Mouse (Mus musculus): Measurements from ENCODE around the gene Sprn. TPM values are rescaled to one million over a fixed set of nuclear protein-coding genes. Genes with fewer than 3 reads are reported as not detected.
A peak's percentile ranks its signal among the peaks of the same experiment; 100 is the strongest.

The Sprn gene
- polyA plus RNA-seq, 1 experiment from 2014 or later = 0.10 TPM

- no peak overlapping the region for H3K9ac ChIP-seq (replicated peaks; ENCODE audit: low read depth)
- TF ChIP-seq EP300 (IDR thresholded peaks at IDR 0.05) = no peak
- TF ChIP-seq CTCF (IDR thresholded peaks at IDR 0.05) = no peak
- H3K4me3 ChIP-seq (ENCODE audit: low read depth, low read length) = no peak overlapping the region
- H3K36me3 ChIP-seq (ENCODE audit: insufficient read depth, low read length) = no peaks in the 10 kb centered on the region
- no peaks in the 10 kb centered on the region for H3K4me1 ChIP-seq (ENCODE audit: insufficient read depth, low read depth, low read length)
- no peak overlapping the region for H3K4me2 ChIP-seq (replicated peaks; ENCODE audit: low read depth, low read length)
- H3K27me3 ChIP-seq (replicated peaks; ENCODE audit: insufficient read depth, low read length) = no peaks in the 10 kb centered on the region
- no peak overlapping the region for H3K27ac ChIP-seq (ENCODE audit: low read length)
- H3K9me3 ChIP-seq (ENCODE audit: low read length) = no peaks in the 10 kb centered on the region
- WGBS = 59% methylated on average over 1 of the region's 1 CpGs
- DNase-seq (ENCODE audit: low spot score) (no peak), ATAC-seq (no peak)
Measured at GRCm38 (mm10) chr7:140190435-140190834, 35.8 kb upstream of the Sprn start.

DNA sequence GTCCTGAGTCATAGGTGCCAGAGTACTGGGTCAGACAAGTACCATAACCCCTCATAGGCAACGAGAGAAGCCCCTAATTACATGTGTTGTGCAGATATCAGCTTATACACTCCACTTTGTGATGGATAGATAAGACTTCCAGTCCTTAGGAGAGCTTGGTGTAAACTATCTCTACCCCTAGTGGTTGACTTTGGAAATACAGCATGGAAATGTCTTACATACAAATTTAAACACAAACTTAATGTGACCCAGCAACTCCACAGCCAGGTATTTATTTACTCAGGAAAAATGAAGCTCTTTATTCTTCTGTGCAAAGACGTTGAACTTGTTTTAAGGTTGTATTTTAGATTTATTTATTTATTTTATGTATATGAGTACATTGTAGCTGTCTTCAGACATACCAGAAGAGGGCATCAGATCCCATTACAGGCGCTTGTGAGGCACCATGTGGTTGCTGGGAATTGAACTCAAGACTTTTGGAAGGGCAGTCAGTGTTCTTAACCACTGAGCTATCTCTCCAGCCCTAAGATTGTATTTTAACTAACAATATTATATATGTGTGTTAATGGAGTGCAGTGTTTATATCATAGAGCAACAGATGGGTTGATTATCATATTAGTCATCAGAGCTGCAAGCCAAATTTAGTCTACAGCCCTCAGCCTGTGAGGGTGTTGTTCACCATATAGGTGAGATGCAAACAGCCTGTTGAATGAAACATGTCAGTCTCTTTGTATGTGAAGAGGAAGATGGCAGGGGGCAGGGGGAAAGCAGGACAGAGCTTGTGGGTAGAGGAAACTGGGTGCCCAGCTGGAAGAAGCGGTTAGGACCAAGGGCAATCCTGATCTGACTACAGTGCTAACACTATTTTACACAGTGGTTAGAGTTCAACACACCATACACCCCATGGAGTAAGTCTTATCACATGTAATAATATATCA is 34.0 kb upstream of the Sprn start:
- 47% methylated on average over 4 of the region's 4 CpGs for WGBS
- H3K27ac ChIP-seq (ENCODE audit: low read length) = no peak overlapping the region
- H3K4me2 ChIP-seq (replicated peaks; ENCODE audit: low read depth, low read length) = no peak overlapping the region
- DNase-seq (ENCODE audit: low spot score) (peak; percentile 27), ATAC-seq (no peak)
- H3K9me3 ChIP-seq (ENCODE audit: low read length) = no peaks in the 10 kb centered on the region
- H3K4me3 ChIP-seq (ENCODE audit: low read depth, low read length) = no peak overlapping the region
- H3K4me1 ChIP-seq (ENCODE audit: insufficient read depth, low read depth, low read length) = no peaks in the 10 kb centered on the region
- TF ChIP-seq EP300 (IDR thresholded peaks at IDR 0.05) = no peak
- peak; percentile 60 for TF ChIP-seq CTCF (IDR thresholded peaks at IDR 0.05)
- H3K36me3 ChIP-seq (ENCODE audit: insufficient read depth, low read length) = no peaks in the 10 kb centered on the region
- no peaks in the 10 kb centered on the region for H3K27me3 ChIP-seq (replicated peaks; ENCODE audit: insufficient read depth, low read length)
- no peak overlapping the region for H3K9ac ChIP-seq (replicated peaks; ENCODE audit: low read depth)

DNA sequence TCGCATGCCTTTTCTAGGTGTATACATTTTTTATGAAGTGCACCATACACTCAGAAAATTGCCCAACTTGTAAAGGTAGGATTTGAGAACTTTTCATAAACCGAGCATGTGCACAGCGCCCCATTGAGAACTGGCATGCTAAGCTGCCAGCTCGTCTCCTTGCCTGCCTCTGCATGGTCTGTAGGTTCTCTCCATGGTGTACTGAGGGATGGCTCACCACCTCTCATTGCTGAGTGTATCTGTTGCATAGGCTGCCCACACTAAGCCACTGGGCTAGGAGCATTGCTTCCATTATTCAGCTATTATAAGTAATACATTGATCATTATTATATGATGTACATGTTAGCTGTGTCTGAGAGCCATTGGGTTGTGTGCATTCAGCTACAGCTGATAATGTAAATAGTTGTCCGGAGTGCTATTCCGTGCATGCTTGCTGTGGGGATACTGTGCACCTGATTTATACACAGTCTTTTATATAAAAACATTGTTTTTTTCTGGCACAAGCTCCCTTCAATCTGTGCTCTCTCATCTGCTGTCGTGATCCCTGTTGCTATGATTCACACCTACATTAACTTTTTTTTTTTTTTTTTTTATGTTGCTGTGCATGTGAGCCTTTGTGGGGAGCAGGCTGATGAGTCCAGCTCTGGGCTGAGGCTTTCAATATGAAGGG is 33.2 kb upstream of the Sprn start:
- DNase-seq (ENCODE audit: low spot score) (no peak), ATAC-seq (no peak)
- no peak overlapping the region for H3K4me3 ChIP-seq (ENCODE audit: low read depth, low read length)
- WGBS = 76% methylated on average over 7 of the region's 7 CpGs
- H3K4me1 ChIP-seq (ENCODE audit: insufficient read depth, low read depth, low read length) = no peaks in the 10 kb centered on the region
- no peaks in the 10 kb centered on the region for H3K27me3 ChIP-seq (replicated peaks; ENCODE audit: insufficient read depth, low read length)
- H3K9ac ChIP-seq (replicated peaks; ENCODE audit: low read depth) = no peak overlapping the region
- TF ChIP-seq EP300 (IDR thresholded peaks at IDR 0.05) = no peak
- TF ChIP-seq CTCF (IDR thresholded peaks at IDR 0.05) = no peak
- H3K27ac ChIP-seq (ENCODE audit: low read length) = no peak overlapping the region
- no peak overlapping the region for H3K4me2 ChIP-seq (replicated peaks; ENCODE audit: low read depth, low read length)
- no peaks in the 10 kb centered on the region for H3K9me3 ChIP-seq (ENCODE audit: low read length)
- H3K36me3 ChIP-seq (ENCODE audit: insufficient read depth, low read length) = no peaks in the 10 kb centered on the region

DNA sequence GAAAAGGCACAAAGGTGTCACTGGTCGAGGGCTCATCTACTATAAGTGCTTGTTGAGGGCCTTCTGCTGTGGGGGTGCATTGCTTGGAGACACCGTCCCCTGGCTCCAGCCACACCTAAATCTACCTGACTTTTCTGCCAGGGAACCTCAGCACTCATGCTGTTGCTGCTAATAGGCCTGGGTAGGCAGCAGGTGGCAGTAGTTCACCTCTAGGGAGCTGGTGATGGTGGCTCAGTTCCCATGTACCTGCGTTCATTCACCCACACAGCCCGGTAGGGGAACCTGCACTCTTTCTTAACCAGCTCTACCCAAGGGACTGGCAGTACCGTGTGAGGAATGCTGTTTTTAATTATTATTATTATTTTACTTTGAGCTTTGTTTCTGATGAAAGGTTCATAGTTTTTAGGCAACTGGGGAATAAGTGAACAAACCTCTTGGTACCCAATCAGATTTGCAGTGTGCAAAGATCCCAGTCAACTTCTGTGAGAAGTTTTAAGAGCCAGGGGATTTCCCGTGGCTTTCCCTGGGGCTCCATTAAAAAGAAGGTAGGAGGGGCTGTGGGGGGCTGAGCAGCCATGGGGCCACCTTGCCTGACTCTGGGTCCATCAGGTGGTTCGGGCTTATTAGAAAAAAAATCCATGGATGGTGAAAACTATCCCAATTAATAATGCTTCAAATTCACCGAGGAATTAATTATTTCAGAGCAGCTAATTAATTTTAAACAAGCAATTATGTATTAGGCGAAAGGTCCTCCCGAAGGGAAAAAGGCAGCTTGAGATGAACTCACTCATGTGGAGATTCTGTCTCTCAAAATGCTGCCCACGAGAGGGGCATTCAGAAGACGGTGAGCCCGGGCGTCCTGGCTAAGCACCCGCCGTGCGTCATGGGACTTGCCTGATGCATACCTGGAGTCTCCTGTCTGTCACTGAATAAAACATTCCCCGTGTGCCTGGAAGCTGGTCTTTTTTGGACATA is 32.3 kb upstream of the Sprn start:
- WGBS = 65% methylated on average over 18 of the region's 18 CpGs
- ATAC-seq (no peak), DNase-seq (ENCODE audit: low spot score) (peak; percentile 14)
- H3K4me2 ChIP-seq (replicated peaks; ENCODE audit: low read depth, low read length) = no peak overlapping the region
- H3K4me1 ChIP-seq (ENCODE audit: insufficient read depth, low read depth, low read length) = no peaks in the 10 kb centered on the region
- H3K9me3 ChIP-seq (ENCODE audit: low read length) = no peaks in the 10 kb centered on the region
- no peaks in the 10 kb centered on the region for H3K36me3 ChIP-seq (ENCODE audit: insufficient read depth, low read length)
- H3K9ac ChIP-seq (replicated peaks; ENCODE audit: low read depth) = no peak overlapping the region
- no peak overlapping the region for H3K27ac ChIP-seq (ENCODE audit: low read length)
- peak; percentile 16; the same call in 1 of the 2 replicates for TF ChIP-seq CTCF (IDR thresholded peaks at IDR 0.05)
- TF ChIP-seq EP300 (IDR thresholded peaks at IDR 0.05) = no peak
- H3K27me3 ChIP-seq (replicated peaks; ENCODE audit: insufficient read depth, low read length) = no peaks in the 10 kb centered on the region
- no peak overlapping the region for H3K4me3 ChIP-seq (ENCODE audit: low read depth, low read length)

DNA sequence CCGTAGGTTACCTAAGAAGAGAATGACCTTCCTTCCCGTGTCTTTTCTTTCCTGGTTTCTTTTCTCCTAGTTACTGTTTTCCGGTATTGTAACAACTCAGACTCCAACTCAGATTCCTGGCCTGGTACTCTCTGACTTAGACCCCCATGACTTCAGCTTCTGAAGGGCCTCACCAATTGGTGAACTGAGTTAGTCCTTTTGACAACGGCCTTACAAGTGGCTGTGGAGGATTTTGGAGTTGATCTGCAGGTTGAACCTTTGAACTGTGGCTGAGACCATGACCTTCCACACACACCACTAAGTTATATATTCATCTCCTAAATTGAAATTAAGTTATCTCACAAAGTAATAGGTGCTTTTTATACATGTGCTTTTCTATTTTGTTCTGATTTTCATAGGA is 29.5 kb upstream of the Sprn start:
- no peaks in the 10 kb centered on the region for H3K9me3 ChIP-seq (ENCODE audit: low read length)
- no peaks in the 10 kb centered on the region for H3K36me3 ChIP-seq (ENCODE audit: insufficient read depth, low read length)
- TF ChIP-seq CTCF (IDR thresholded peaks at IDR 0.05) = no peak
- H3K4me2 ChIP-seq (replicated peaks; ENCODE audit: low read depth, low read length) = no peak overlapping the region
- no peak overlapping the region for H3K9ac ChIP-seq (replicated peaks; ENCODE audit: low read depth)
- no peak overlapping the region for H3K4me3 ChIP-seq (ENCODE audit: low read depth, low read length)
- no peak overlapping the region for H3K27ac ChIP-seq (ENCODE audit: low read length)
- ATAC-seq (no peak), DNase-seq (ENCODE audit: low spot score) (no peak)
- H3K27me3 ChIP-seq (replicated peaks; ENCODE audit: insufficient read depth, low read length) = no peaks in the 10 kb centered on the region
- H3K4me1 ChIP-seq (ENCODE audit: insufficient read depth, low read depth, low read length) = no peaks in the 10 kb centered on the region
- 75% methylated on average over 4 of the region's 4 CpGs for WGBS

GRCm38 (mm10) chr7:140180692-140181091 is 26.0 kb upstream of the Sprn start:
- WGBS = 76% methylated on average over 2 of the region's 2 CpGs
- no peak for ATAC-seq
- H3K9ac ChIP-seq (replicated peaks; ENCODE audit: low read depth) = no peak overlapping the region
- no peaks in the 10 kb centered on the region for H3K4me1 ChIP-seq (ENCODE audit: insufficient read depth, low read depth, low read length)
- no peak overlapping the region for H3K4me2 ChIP-seq (replicated peaks; ENCODE audit: low read depth, low read length)
- H3K27me3 ChIP-seq (replicated peaks; ENCODE audit: insufficient read depth, low read length) = no peaks in the 10 kb centered on the region
- no peak overlapping the region for H3K27ac ChIP-seq (ENCODE audit: low read length)
- TF ChIP-seq EP300 (IDR thresholded peaks at IDR 0.05) = no peak
- no peak for TF ChIP-seq CTCF (IDR thresholded peaks at IDR 0.05)
- no peak overlapping the region for H3K4me3 ChIP-seq (ENCODE audit: low read depth, low read length)
- DNase-seq (ENCODE audit: low spot score) = no peak
- H3K9me3 ChIP-seq (ENCODE audit: low read length) = no peaks in the 10 kb centered on the region
- H3K36me3 ChIP-seq (ENCODE audit: insufficient read depth, low read length) = no peaks in the 10 kb centered on the region
